Mouse (Mus musculus): ENCODE results near the gene Notch1.

- TF ChIP-seq POLR2A (IDR thresholded peaks at IDR 0.05; ENCODE audit: low read depth, low read length) = no peak
- no peak for TF ChIP-seq CTCF (conservative IDR thresholded peaks at IDR 0.05; ENCODE audit: insufficient read depth, insufficient read length, low read depth, low read length)
Measured at GRCm38 (mm10) chr2:26497861-26498533, 18.5 kb downstream of the Notch1 start.

Data from kidney, adult 2 months (tissue).